Mouse (Mus musculus) urinary bladder, postnatal 4 days (tissue): ENCODE measurements around the gene Syt11.
"Not testable (repeated sequence)": the region's sequence is repeated elsewhere in the genome, so short reads cannot be mapped to it uniquely, and the experiment has no call there.

Experiments used
- DNase-seq, 2 experiments: peaks; one replicate each; pipeline ENCODE4 v3.0.0; 2021 to 2022; ENCODE audit warnings: low spot score in 2 of 2

Gene Syt11

DNA sequence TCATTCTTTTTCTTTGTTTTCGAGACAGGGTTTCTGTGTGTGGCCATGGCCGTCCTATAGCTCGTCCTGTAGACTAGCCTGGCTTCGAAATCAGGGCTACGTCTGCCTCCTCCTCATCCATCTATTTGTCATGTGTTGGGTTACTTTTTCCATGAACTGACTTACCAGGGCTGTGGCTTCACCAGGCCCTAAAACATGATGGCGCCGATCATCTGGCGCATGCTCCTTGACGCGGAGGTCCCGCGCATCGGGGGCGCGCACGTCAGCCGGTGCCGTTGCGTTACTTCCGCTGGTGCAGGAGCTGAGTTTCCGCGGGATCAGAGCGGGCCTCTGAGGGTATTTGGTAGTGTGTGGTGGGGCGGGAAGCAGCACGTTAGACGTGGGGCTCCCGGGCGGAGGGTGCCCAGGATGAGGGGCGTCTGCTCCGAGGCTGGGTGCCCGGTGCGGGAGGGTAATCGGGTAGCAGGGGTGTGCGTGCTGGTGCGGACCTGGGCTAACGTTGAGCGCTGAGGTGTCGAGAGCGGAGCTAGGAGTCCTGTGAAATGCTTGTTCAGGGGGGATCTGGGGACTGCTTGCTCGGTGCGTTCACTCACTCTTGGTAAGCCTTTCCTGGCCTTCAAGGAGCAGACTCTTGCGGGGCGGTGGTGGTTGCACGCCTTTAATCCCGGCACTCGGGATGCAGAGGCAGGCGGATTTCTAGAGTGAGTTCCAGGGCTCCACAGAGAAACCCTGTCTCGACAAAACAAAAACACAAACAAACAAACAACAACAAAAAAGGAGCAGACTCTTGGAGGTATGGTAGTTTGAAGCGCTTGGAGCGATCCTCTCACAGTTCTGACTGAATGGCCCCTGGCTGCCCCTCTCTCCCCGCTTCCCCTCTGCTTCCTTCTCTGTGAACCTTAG lies at the start of gene Syt11:
Syt11 (minus strand) TSS at position 226 of the 903 bp plus-strand sequence.
- not testable (repeated sequence) for DNase-seq

DNA sequence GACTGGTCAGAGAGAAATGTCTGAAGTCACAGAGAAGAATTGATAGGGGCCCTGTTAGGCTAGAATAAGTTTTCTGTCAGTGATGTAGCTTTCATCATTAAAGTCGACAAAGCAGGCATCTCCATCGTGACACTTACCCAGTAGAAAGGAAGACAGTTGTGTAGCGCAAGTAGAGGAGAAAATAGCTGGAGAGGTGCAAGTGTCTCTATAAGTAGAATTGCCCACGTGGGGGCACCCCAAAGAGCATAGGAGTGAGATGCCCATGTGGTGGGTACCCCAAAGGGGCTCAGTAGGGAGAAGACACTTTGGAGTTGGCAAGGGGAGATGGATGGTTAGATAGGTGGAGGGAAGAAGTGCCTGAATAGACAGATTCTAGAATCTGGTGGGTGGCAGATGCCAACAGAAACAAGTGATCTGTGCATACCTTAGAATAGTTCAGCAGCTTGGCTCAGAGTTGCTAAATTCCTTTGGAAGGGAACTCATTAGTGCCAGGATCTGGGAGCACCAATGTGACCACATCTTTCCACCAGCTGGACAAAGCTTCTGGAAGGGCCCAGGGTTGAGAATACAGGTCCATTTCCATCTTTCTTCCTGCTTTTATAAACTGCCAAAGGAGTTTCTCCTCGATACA lies 29.1 kb upstream of the Syt11 start:
- DNase-seq = no peak

DNA sequence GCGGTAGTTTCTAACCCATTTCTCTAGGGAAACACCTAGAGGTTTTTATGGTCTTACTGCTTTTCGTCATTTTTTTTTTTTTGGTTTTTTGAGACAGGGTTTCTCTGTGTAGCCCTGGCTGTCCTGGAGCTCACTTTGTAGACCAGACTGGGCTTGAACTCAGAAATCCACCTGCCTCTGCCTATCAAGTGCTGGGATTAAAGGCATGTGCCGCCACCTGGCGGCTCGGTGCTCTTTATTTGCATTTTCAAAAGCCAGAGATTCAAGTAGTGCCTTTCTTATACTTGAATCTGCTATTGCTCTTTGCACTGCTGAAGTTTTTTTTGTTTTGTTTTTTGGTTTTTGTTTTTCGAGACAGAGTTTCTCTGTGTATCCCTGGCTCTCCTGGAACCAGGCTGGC lies 22.5 kb upstream of the Syt11 start:
- not testable (repeated sequence) for DNase-seq

DNA sequence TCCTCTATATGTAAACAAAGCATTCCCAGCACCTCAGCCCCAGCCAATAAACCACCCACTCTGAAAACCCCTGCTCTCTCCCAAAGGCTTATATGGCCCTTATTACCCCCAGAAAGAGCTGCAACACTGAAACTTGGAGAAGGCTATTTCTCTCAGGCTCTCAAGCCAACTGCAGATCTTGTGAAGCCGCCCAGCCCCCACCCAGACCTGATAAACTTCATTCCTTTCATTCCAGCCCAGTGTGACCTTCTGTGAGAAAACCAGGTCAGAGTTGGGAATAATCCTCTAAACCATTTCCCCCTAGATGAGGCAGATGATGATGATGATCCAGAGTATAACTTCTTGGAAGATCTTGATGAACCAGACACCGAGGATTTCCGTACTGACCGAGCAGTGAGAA lies 13.1 kb upstream of the Syt11 start:
- not testable (repeated sequence) for DNase-seq

DNA sequence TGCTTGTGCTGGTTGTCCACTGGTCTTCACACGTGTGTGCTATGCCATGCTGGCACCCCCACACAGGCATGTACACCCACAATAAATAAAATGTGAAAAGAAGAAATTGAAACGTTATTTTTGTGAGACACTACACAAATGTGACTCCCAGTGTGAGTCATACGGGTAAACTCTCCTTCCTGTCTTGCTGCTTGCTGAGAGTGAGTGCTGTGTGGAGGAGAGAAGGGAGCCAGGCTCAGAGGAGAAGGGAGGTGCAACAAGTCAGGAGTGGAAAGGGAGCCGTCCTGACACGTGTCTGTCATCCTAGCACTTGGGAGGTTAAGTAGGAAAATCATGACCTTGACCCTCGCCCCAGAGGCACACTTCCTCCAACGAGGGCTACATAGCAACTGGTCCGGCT lies 11.8 kb upstream of the Syt11 start:
- not testable (repeated sequence) for DNase-seq

DNA sequence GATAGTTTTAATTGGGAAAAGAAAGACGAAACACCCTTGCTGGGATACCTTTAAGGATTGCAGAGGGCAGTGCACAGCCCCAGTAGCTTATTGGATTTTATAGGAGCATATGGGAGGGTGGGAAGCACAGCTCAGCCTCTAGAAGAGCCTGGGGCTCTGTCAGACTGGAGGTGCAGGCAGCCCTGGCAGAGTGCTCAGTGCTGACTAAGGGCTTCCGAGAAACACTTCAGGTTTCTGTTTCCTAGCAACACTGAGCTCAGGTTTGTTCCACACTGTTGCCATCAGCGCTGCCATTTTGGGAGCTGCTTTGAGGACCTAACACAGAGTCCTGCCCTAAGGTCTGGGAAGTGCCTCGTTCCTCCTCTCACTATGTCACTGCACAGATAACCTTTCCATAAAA lies 11.4 kb upstream of the Syt11 start:
- DNase-seq = not testable (repeated sequence)

DNA sequence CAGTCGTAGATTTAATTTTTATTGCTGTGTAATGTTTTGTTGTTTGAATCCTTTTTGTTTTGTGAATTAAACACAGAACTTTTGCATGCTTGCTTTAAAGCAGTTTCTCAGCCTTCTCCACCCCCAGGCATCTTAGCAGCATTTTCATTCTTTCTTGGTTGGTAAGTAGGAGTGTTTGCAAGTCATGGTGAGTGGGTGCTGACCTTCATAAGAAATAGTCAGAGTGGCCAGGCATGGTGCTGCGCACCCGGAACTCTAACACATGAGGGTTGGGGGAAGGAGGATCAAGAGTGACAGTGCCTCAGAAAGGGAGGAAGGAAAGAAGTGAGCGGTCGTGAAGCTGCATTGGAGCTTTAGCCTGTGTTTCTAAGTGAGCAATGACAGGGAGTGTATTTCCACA lies 9.9 kb upstream of the Syt11 start:
- DNase-seq = no peak

DNA sequence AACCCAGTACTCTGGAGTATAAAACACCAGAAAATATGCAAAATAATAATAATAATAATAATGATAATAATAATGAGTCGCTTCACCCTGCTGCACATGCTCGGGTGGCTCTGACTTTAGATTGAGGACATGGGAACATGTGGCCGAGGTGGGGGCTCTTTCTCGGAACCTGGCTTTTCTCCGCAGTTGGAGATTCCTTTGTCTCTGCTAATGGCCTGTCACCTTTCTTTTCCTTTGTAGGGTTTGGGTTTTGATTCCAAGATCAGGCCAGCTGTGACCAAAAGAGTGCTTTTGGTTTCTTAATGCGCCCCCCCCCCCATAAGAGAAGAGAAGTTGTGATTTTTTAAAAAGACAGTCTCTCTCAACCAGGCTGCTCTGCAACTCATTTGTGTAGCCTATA lies 1.8 kb downstream of the Syt11 start:
- DNase-seq = not testable (repeated sequence)

- peak; percentile 78 to 81 for DNase-seq
Observed at GRCm38 (mm10) chr3:88772399-88772798, 2.6 kb downstream of the Syt11 start.

DNA sequence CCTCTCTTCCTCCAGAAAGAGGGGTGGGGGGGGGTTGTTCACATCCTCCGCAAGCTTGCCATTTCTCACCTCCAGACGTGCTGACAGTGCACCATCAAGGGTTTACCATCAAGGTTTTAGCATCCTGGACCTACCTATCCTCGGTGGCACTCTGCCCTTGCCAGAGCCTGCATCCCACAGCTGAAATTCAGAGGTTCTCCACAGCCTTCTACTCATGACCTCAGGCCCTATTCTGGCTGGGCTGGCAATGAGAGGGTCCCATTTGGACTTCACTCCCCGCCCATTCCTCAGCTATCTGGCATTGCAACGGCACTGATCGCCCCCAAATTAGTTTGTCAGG lies 3.1 kb downstream of the Syt11 start:
- DNase-seq = not testable (repeated sequence)

GRCm38 (mm10) chr3:88771189-88771940 lies 3.6 kb downstream of the Syt11 start:
- DNase-seq = peak in 1 of 2 experiments; percentile 29

DNA sequence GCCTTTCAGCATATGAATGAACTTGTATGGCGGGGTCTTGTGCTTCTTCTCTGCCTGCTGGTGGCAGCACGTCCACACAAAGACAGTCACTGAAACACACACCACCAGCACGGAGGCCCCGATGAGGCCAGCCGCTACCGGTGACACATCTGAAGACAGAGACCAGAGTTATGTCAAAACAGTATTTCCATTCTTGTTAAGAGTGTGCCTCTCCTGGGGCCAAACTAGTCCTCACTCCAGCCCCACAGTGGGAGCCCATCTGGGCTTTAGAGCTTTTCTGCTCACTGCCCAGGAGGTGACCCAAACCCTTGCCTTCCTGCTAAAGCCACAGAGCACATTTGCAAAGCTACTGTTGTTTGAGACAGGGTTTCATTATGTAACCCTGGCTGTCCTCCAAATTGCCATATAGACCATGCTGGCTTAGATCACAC lies 12.5 kb downstream of the Syt11 start:
- DNase-seq = no peak

DNA sequence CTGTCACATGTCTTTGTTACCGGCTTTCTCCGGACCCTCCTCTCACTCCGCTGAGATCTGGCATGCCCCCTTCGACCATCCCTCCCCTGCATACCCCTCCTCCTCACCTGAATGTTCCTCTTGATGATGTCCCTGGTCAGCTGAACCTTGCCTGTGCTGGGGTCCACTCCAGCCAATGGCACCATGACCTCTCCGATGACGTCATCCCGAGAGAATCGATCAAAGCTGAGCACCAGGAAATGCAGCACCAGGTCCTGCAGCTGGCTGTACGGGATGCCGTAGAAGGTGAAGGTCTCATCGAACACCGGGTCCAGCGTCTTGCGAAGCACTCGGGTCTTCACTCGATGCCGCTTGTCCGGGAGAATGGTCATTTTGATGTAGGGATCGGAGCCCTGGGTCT lies 13.3 kb downstream of the Syt11 start:
- DNase-seq = no peak

GRCm38 (mm10) chr3:88758045-88758500 lies 16.9 kb downstream of the Syt11 start:
- DNase-seq = peak; percentile 77 to 81

GRCm38 (mm10) chr3:88756276-88756675 lies 18.7 kb downstream of the Syt11 start:
- no peak for DNase-seq

DNA sequence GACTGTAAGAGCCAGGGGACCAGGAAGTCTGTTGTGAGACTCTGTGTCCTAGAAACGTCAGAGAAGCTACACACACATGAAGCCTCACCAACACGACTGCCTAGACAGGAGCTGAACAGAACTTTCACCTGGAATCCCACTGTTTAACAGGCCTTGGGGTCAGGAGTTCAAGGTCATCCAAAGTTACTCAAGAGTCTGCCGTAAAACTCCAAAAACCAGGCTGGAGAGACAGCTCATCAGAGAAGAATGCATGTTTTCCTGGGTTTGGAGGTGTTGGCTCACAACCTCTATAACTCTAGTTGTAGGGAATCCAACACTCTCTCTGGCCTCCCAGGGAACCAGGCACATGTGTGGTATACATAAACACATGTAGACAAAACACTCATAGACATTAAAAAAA lies 19.4 kb downstream of the Syt11 start:
- no peak for DNase-seq

DNA sequence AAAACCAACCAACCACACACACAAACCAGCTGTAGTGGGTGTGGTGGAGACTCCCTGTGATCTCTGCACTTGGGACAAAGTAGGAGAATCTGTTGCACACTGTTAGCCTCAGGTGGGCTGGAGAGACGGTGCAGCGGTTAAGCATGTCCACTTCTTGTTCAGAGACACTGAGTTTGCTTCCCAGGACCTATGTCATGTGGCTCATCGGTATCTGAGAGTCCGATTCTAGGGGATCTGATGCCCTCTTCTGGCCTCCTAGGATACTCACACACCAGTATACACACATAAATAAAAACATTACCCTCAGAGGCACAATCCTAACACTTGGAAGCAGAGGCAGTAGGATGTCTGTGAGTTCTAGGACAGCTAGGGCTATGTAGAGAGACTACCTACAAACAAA lies 20.7 kb downstream of the Syt11 start:
- no peak for DNase-seq

- no peak for DNase-seq
Observed at GRCm38 (mm10) chr3:88746871-88747231, 28.1 kb downstream of the Syt11 start.

GRCm38 (mm10) chr3:88746139-88746870 lies 28.7 kb downstream of the Syt11 start:
- DNase-seq = no peak

GRCm38 (mm10) chr3:88745534-88745933 lies 29.4 kb downstream of the Syt11 start:
- DNase-seq = no peak

- no peak for DNase-seq
Observed at GRCm38 (mm10) chr3:88740147-88740546, 34.8 kb downstream of the Syt11 start.

- no peak for DNase-seq
Observed at GRCm38 (mm10) chr3:88738641-88739040, 36.3 kb downstream of the Syt11 start.
